Mouse (Mus musculus): ENCODE results near the gene Gm47969.
"Not testable (repeated sequence)": the region's sequence is repeated elsewhere in the genome, so short reads cannot be mapped to it uniquely, and the experiment has no call there.

The Gm47969 gene

GRCm38 (mm10) chr1:83044882-83045427 lies at the start of gene Gm47969:
Gene Gm47969 (plus strand): TSS chr1:83044932.
- DNase-seq (ENCODE audit: low read depth in 2 of 2, low spot score in 2 of 2) = no peak

GRCm38 (mm10) chr1:83000306-83000705 lies 44.4 kb upstream of the Gm47969 start, which contains the start of gene Gm47959:
Gene Gm47959 (plus strand): TSS chr1:83000548.
- not testable (repeated sequence) for DNase-seq (ENCODE audit: low read depth in 2 of 2, low spot score in 2 of 2)

GRCm38 (mm10) chr1:83006218-83007179 lies 38.2 kb upstream of the Gm47969 start:
- no peak for DNase-seq (ENCODE audit: low read depth in 2 of 2, low spot score in 2 of 2)

GRCm38 (mm10) chr1:83007471-83007870 lies 37.3 kb upstream of the Gm47969 start:
- DNase-seq (ENCODE audit: low read depth in 2 of 2, low spot score in 2 of 2) = no peak

- DNase-seq (ENCODE audit: low read depth in 2 of 2, low spot score in 2 of 2) = no peak
These were observed 30.3 kb upstream of the Gm47969 start for GRCm38 (mm10) chr1:83014477-83014876.

- DNase-seq (ENCODE audit: low read depth in 2 of 2, low spot score in 2 of 2) = no peak
These were observed 29.3 kb upstream of the Gm47969 start for GRCm38 (mm10) chr1:83015329-83015879.

GRCm38 (mm10) chr1:83016556-83016955 lies 28.2 kb upstream of the Gm47969 start:
- no peak for DNase-seq (ENCODE audit: low read depth in 2 of 2, low spot score in 2 of 2)

GRCm38 (mm10) chr1:83031950-83032349 lies 12.8 kb upstream of the Gm47969 start:
- DNase-seq (ENCODE audit: low read depth in 2 of 2, low spot score in 2 of 2) = no peak

- no peak for DNase-seq (ENCODE audit: low read depth in 2 of 2, low spot score in 2 of 2)
These were observed 12.2 kb upstream of the Gm47969 start for GRCm38 (mm10) chr1:83032508-83032907.

GRCm38 (mm10) chr1:83034509-83034908 lies 10.2 kb upstream of the Gm47969 start:
- no peak for DNase-seq (ENCODE audit: low read depth in 2 of 2, low spot score in 2 of 2)

- DNase-seq (ENCODE audit: low read depth in 2 of 2, low spot score in 2 of 2) = no peak
These were observed 7.7 kb upstream of the Gm47969 start for GRCm38 (mm10) chr1:83036892-83037667.

- no peak for DNase-seq (ENCODE audit: low read depth in 2 of 2, low spot score in 2 of 2)
These were observed 6.5 kb upstream of the Gm47969 start, which contains the start of gene Slc19a3 for GRCm38 (mm10) chr1:83038109-83038672. Gene Slc19a3 (minus strand): TSS chr1:83038448.

GRCm38 (mm10) chr1:83039080-83039479 lies 5.7 kb upstream of the Gm47969 start:
- DNase-seq (ENCODE audit: low read depth in 2 of 2, low spot score in 2 of 2) = no peak

GRCm38 (mm10) chr1:83042380-83042779 lies 2.4 kb upstream of the Gm47969 start, which contains the start of gene Krtap28-10:
Gene Krtap28-10 (minus strand): TSS chr1:83042480.
- no peak for DNase-seq (ENCODE audit: low read depth in 2 of 2, low spot score in 2 of 2)

- DNase-seq (ENCODE audit: low read depth in 2 of 2, low spot score in 2 of 2) = no peak
These were observed 13.7 kb downstream of the Gm47969 start for GRCm38 (mm10) chr1:83058481-83058880.

GRCm38 (mm10) chr1:83059278-83059677 lies 14.5 kb downstream of the Gm47969 start, which contains the start of gene A030005K14Rik:
Gene A030005K14Rik (minus strand): TSS chr1:83059378.
- no peak for DNase-seq (ENCODE audit: low read depth in 2 of 2, low spot score in 2 of 2)

GRCm38 (mm10) chr1:83060643-83061042 lies 15.9 kb downstream of the Gm47969 start, which contains the start of gene Krtap28-13:
Gene Krtap28-13 (plus strand): TSS chr1:83060930.
- no peak for DNase-seq (ENCODE audit: low read depth in 2 of 2, low spot score in 2 of 2)

- DNase-seq (ENCODE audit: low read depth in 2 of 2, low spot score in 2 of 2) = no peak
These were observed 20.1 kb downstream of the Gm47969 start for GRCm38 (mm10) chr1:83064851-83065250.

GRCm38 (mm10) chr1:83066577-83066976 lies 21.8 kb downstream of the Gm47969 start:
- DNase-seq (ENCODE audit: low read depth in 2 of 2, low spot score in 2 of 2) = no peak

- DNase-seq (ENCODE audit: low read depth in 2 of 2, low spot score in 2 of 2) = no peak
These were observed 22.5 kb downstream of the Gm47969 start for GRCm38 (mm10) chr1:83067205-83067604.
